Mouse (Mus musculus): ENCODE measurements around the gene Cideb. TPM values are rescaled to one million over a fixed set of nuclear protein-coding genes. Genes with fewer than 3 reads are reported as not detected.
A peak's percentile ranks its signal among the peaks of the same experiment; 100 is the strongest.

The Cideb gene
- polyA plus RNA-seq, 1 experiment from 2014 or later, result 385 TPM

DNA sequence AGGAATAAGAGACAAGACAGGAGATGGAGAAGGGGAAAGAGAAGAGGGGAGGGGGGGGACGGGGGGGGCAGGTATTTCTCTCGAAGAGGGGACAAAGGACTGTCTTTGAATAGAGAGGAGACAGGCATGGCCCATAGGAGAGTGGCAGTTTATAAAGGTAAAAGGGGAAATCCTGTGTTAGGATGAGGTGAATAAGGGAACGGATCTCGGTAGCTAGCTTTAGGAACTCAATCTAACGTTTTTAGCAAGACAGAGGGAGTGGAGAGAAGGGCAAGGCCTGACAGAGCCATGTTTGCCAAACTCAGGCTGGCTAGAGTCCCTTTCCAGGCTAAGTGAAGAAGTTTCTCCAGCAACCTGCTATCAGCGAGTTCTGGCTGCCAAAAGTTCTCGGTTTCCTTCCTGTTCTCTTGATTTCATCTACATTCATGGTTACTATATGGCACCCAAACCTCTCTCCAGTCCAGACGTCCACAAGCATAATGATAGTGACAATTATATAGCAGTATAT lies 35.8 kb downstream of the Cideb start:
- Histone ChIP-seq H3K36me3 (ENCODE audit: control insufficient read depth, insufficient read depth) (peaks cover 25% of the 10 kb centered on the region), H3K27ac (ENCODE audit: low read depth, low read length) (no peak overlapping the region; the same call in 1 of the 2 replicates), H3K9me3 (ENCODE audit: control insufficient read depth) (no peaks in the 10 kb centered on the region), H3K4me1 (replicated peaks; ENCODE audit: control insufficient read depth, insufficient read depth, low read length) (no peaks in the 10 kb centered on the region), H3K9ac (ENCODE audit: low read depth, low read length) (no peak overlapping the region), H3K4me2 (replicated peaks; ENCODE audit: low read depth) (peak overlapping the region; percentile 86), H3K27me3 (replicated peaks; ENCODE audit: control insufficient read depth, insufficient read depth, low read length) (no peaks in the 10 kb centered on the region), H3K4me3 (ENCODE audit: low read depth, low read length) (peak overlapping the region; percentile 78)
- WGBS, result 48% methylated on average over 8 of the region's 8 CpGs
- ATAC-seq, result no peak
- TF ChIP-seq CTCF (IDR thresholded peaks at IDR 0.05; ENCODE audit: low read depth), result no peak

DNA sequence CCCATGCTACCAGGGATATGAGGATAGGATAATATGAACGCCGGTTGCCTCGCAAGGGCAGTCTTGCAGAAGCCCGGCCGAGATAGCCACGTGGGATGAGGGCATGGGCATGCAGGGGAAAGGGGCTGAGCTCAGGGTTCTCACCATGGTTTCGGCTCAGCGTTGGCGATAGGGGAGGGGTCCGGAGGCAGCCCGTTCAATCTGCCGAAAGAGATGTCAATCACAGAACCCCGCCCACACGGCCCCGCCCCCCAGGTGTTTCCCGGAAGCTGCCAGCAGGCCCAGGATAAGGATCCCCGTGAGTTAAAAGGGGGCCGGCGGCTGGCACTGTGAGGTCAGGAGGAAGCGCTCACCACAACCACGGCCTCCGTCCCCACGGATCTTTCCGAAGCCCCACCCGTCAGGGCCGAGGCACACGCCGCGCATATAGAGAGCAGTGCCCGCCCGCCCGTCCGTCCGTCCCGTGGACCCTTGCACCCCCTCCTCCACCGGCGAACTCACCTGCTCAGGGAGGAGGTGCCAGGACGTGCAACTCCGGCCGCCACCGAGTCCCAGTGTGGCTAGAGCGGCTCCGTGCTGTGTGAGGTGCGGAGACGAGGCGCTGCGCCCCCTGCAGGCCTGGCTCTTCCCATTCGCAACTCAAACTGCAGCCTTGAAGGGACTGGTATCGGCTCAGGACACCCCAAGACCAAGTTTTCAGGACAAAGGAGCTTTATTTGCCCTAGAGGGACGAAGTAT lies 36.4 kb downstream of the Cideb start, which contains the start of gene Rabggta:
Gene Rabggta (minus strand): TSS at position 564 of the 738 bp plus-strand sequence.
- H3K9ac ChIP-seq (ENCODE audit: low read depth, low read length), result peak within 1 kb of the TSS; percentile 66
- under 1% methylated on average over 47 of the region's 50 CpGs for WGBS
- H3K27me3 ChIP-seq (replicated peaks; ENCODE audit: control insufficient read depth, insufficient read depth, low read length), result no peaks in the 10 kb centered on the region
- ATAC-seq, result peak; percentile 96
- no peaks in the 10 kb centered on the region for H3K9me3 ChIP-seq (ENCODE audit: control insufficient read depth)
- TF ChIP-seq CTCF (IDR thresholded peaks at IDR 0.05; ENCODE audit: low read depth), result peak; percentile 98
- H3K4me3 ChIP-seq (ENCODE audit: low read depth, low read length), result peak within 1 kb of the TSS; percentile 78
- H3K4me1 ChIP-seq (replicated peaks; ENCODE audit: control insufficient read depth, insufficient read depth, low read length), result no peaks in the 10 kb centered on the region
- peaks cover 32% of the 10 kb centered on the region for H3K36me3 ChIP-seq (ENCODE audit: control insufficient read depth, insufficient read depth)
- peak within 1 kb of the TSS; percentile 89 for H3K27ac ChIP-seq (ENCODE audit: low read depth, low read length)
- peak within 1 kb of the TSS; percentile 86 for H3K4me2 ChIP-seq (replicated peaks; ENCODE audit: low read depth)

DNA sequence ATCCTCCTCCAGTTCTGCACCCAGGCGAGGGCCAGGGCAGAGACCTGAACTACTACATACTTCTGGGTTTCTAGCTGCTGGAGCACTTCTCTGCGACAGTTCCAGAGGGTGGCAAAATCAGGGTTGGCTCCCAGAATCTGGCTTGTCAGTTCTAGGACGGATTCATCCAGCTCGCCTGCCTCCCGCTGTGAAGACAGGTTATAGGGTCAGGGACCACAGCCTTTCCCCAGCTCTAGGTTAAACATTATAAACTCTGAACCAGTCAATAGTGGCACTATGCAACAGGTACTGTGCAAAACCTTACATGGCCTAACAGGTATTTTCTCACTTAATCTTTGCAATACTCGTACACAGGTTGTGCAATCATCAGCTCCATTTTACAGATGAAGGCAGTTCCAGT lies 37.2 kb downstream of the Cideb start:
- Histone ChIP-seq H3K9ac (ENCODE audit: low read depth, low read length) (peak overlapping the region; percentile 66; the same call in 1 of the 2 replicates), H3K4me1 (replicated peaks; ENCODE audit: control insufficient read depth, insufficient read depth, low read length) (no peaks in the 10 kb centered on the region), H3K27ac (ENCODE audit: low read depth, low read length) (no peak overlapping the region), H3K36me3 (ENCODE audit: control insufficient read depth, insufficient read depth) (peaks cover 37% of the 10 kb centered on the region), H3K9me3 (ENCODE audit: control insufficient read depth) (no peaks in the 10 kb centered on the region), H3K4me2 (replicated peaks; ENCODE audit: low read depth) (peak overlapping the region; percentile 86), H3K4me3 (ENCODE audit: low read depth, low read length) (peak overlapping the region; percentile 78), H3K27me3 (replicated peaks; ENCODE audit: control insufficient read depth, insufficient read depth, low read length) (no peaks in the 10 kb centered on the region)
- no peak for TF ChIP-seq CTCF (IDR thresholded peaks at IDR 0.05; ENCODE audit: low read depth)
- no peak for ATAC-seq
- 71% methylated on average over 6 of the region's 6 CpGs for WGBS

DNA sequence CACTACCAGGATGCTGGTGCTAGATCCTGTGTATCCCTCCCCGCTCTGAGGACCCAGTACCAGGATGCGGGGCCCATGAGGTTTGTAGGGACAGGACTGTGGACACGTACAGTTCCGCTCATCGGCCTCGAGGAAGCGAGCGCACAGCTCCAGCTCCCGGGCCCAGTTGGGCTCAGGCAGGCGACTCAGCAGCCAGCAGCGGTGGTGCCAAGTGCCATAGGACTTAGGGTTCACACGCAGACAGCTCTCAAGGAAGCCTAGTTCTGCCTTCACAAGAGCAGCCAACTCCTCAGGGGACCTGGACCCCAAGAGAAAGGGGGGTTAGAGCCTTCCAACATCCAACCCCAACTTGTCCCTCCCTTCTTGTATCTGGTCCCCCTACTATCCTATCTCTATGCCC lies 37.6 kb downstream of the Cideb start:
- peaks cover 38% of the 10 kb centered on the region for H3K36me3 ChIP-seq (ENCODE audit: control insufficient read depth, insufficient read depth)
- H3K4me1 ChIP-seq (replicated peaks; ENCODE audit: control insufficient read depth, insufficient read depth, low read length), result no peaks in the 10 kb centered on the region
- H3K9ac ChIP-seq (ENCODE audit: low read depth, low read length), result no peak overlapping the region
- no peaks in the 10 kb centered on the region for H3K27me3 ChIP-seq (replicated peaks; ENCODE audit: control insufficient read depth, insufficient read depth, low read length)
- H3K27ac ChIP-seq (ENCODE audit: low read depth, low read length), result no peak overlapping the region
- TF ChIP-seq CTCF (IDR thresholded peaks at IDR 0.05; ENCODE audit: low read depth), result no peak
- WGBS, result 90% methylated on average over 12 of the region's 12 CpGs
- no peaks in the 10 kb centered on the region for H3K9me3 ChIP-seq (ENCODE audit: control insufficient read depth)
- no peak overlapping the region for H3K4me2 ChIP-seq (replicated peaks; ENCODE audit: low read depth)
- H3K4me3 ChIP-seq (ENCODE audit: low read depth, low read length), result no peak overlapping the region
- ATAC-seq, result no peak

DNA sequence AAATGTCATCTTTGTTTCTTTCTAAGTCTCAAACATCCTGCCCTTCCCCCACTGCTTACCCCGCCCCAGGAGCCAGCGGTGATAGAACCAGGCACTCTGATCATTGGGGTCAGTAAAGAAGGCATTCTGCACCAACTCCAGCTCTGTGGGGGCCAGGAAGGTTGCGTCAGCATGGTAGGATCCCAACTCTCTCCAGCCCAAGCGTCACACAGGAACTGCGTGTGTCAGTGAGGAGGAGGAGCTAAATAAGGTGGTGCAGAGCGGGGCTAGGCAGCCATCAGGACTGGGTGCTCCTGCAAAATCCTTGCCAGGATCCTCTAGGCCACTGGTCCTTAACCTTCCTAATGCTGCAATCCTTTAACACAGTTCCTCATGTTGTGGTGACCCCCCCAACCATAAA lies 38.5 kb downstream of the Cideb start:
- H3K4me3 ChIP-seq (ENCODE audit: low read depth, low read length), result no peak overlapping the region
- H3K36me3 ChIP-seq (ENCODE audit: control insufficient read depth, insufficient read depth), result peaks cover 38% of the 10 kb centered on the region
- no peak overlapping the region for H3K4me2 ChIP-seq (replicated peaks; ENCODE audit: low read depth)
- H3K4me1 ChIP-seq (replicated peaks; ENCODE audit: control insufficient read depth, insufficient read depth, low read length), result no peaks in the 10 kb centered on the region
- WGBS, result 87% methylated on average over 6 of the region's 6 CpGs
- TF ChIP-seq CTCF (IDR thresholded peaks at IDR 0.05; ENCODE audit: low read depth), result no peak
- H3K27me3 ChIP-seq (replicated peaks; ENCODE audit: control insufficient read depth, insufficient read depth, low read length), result no peaks in the 10 kb centered on the region
- H3K27ac ChIP-seq (ENCODE audit: low read depth, low read length), result no peak overlapping the region
- H3K9me3 ChIP-seq (ENCODE audit: control insufficient read depth), result no peaks in the 10 kb centered on the region
- ATAC-seq, result no peak
- no peak overlapping the region for H3K9ac ChIP-seq (ENCODE audit: low read depth, low read length)

DNA sequence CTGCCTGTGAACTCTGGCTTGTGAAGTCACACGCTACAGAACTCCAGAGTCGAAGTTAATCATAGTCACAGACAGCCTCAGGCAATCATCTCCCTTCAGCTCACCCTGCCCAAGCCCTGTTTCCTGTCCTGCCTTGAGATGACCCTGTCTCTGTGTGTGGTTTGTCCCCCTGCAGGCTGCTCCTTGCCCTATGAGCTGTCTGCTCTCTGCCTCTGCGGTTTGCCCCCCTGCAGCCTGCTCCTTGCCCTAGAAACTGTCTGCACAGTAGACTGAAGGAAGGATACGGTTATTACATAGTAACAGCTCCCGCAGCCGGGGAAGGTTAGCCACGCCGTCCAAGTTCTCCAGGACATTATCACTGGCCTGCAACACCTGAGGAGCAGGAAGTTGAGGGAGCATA lies 41.4 kb downstream of the Cideb start:
- no peak overlapping the region for H3K4me2 ChIP-seq (replicated peaks; ENCODE audit: low read depth)
- H3K4me3 ChIP-seq (ENCODE audit: low read depth, low read length), result no peak overlapping the region
- no peak for ATAC-seq
- WGBS, result 70% methylated on average over 8 of the region's 8 CpGs
- H3K36me3 ChIP-seq (ENCODE audit: control insufficient read depth, insufficient read depth), result peaks cover 38% of the 10 kb centered on the region
- H3K9ac ChIP-seq (ENCODE audit: low read depth, low read length), result no peak overlapping the region
- TF ChIP-seq CTCF (IDR thresholded peaks at IDR 0.05; ENCODE audit: low read depth), result no peak
- H3K9me3 ChIP-seq (ENCODE audit: control insufficient read depth), result no peaks in the 10 kb centered on the region
- no peak overlapping the region for H3K27ac ChIP-seq (ENCODE audit: low read depth, low read length)
- no peaks in the 10 kb centered on the region for H3K27me3 ChIP-seq (replicated peaks; ENCODE audit: control insufficient read depth, insufficient read depth, low read length)
- no peaks in the 10 kb centered on the region; the same call in 1 of the 2 replicates for H3K4me1 ChIP-seq (replicated peaks; ENCODE audit: control insufficient read depth, insufficient read depth, low read length)
